Mouse (Mus musculus) liver, embryonic 14.5 days (tissue): ENCODE measurements around the gene AI854703.

ENCODE experiments used
- CTCF ChIP-seq: IDR thresholded peaks from 2 replicates; pipeline ENCODE4 v1.5.1; 2016; ENCODE audit warnings: antibody characterized with exemption, low read depth, control low read depth
- EP300 ChIP-seq: IDR thresholded peaks from 2 replicates; pipeline ENCODE4 v1.6.1; 2016; ENCODE audit warnings: antibody characterized with exemption, low read depth

DNA sequence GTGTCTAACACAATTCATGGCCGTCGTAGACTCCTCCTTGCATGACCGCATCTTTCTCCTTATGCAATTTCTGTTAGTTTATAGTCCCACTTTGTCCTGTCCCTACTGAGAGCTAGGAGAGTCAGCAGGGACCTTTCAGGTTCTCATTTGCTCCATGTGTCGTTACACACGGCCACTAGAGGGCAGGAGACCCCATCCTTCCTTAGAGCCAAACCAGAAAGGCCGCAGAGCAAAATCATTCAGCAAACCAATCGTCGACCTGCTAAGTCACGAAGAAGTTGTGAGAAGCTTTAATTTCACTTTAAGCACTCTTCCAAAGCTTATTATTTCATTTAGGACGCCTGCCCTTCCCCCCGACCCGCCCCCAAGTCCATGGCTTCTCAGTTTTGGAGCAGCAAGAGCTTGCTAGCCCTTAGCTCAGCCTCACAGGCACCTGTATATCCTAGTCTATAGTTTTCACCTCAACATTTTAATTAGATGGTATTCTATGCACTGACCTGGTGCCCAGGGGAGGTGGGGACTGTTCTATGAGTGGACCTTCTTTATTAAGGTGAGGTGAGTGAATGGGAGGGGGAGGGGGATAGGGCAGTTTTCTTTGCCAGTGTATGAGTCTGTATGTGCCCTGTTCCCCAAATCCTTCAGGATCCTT is 19.2 kb downstream of the AI854703 start:
- TF ChIP-seq EP300 (no peak), CTCF (peak; percentile 79)
